23 mouse cellular contexts compared by ENCODE assay signal in genomic region chr3:81889137-81889536, GRCm38 (mm10). TPM values are rescaled to one million over a fixed set of nuclear protein-coding genes. Genes with fewer than 3 reads are reported as not detected.
DNase-seq lines count a peak whose midpoint lies in the region; ATAC-seq lines count a peak whose summit lies in the region.
"Had no signal": no experiment of that assay in that cellular context is flagged by ENCODE, and none has a peak within 500 bp of the region (broad histone marks: within the 10 kb centered on the region; RNA-seq: fewer than 3 reads in every experiment).

No protein-coding gene starts in this region.

- 48% methylated on average over 6 of the region's 6 CpGs for WGBS in forebrain, embryonic 16.5 days
- 76% methylated on average over 6 of the region's 6 CpGs for WGBS in forebrain, embryonic 10.5 days
- 72% methylated on average over 6 of the region's 6 CpGs for WGBS in midbrain, embryonic 14.5 days
- WGBS in midbrain, embryonic 13.5 days: 79% methylated on average over 6 of the region's 6 CpGs

- H3K9ac ChIP-seq in forebrain, embryonic 16.5 days (replicated peaks; ENCODE audit: low read depth, low read length): no peak overlapping the region
- H3K9ac ChIP-seq in midbrain, embryonic 14.5 days (replicated peaks; ENCODE audit: low read length): no peak overlapping the region
- H3K9ac ChIP-seq in midbrain, embryonic 13.5 days (replicated peaks): no peak overlapping the region
- H3K9ac ChIP-seq: embryonic facial prominence, embryonic 12.5 days; hindbrain, embryonic 12.5 days; hindbrain, embryonic 15.5 days had no signal

- H3K4me2 ChIP-seq in forebrain, embryonic 16.5 days (ENCODE audit: low read length): no peak overlapping the region
- H3K4me2 ChIP-seq in midbrain, embryonic 14.5 days (ENCODE audit: low read length): no peak overlapping the region
- no peak overlapping the region for H3K4me2 ChIP-seq in midbrain, embryonic 13.5 days (replicated peaks)
- H3K4me2 ChIP-seq: embryonic facial prominence, embryonic 12.5 days; heart, embryonic 11.5 days; hindbrain, embryonic 12.5 days; hindbrain, embryonic 15.5 days had no signal

- H3K27me3 ChIP-seq in forebrain, embryonic 16.5 days (replicated peaks; ENCODE audit: control insufficient read depth, insufficient read depth, low read length): no peaks in the 10 kb centered on the region
- H3K27me3 ChIP-seq in forebrain, embryonic 10.5 days (ENCODE audit: poor library complexity, severe bottlenecking): no peaks in the 10 kb centered on the region
- H3K27me3 ChIP-seq in midbrain, embryonic 14.5 days (ENCODE audit: control insufficient read depth, insufficient read depth, low read length): no peaks in the 10 kb centered on the region
- H3K27me3 ChIP-seq in midbrain, embryonic 13.5 days: no peaks in the 10 kb centered on the region
- H3K27me3 ChIP-seq: CH12.LX; embryonic facial prominence, embryonic 12.5 days; hindbrain, embryonic 12.5 days; hindbrain, embryonic 15.5 days had no signal

- H3K4me3 ChIP-seq in forebrain, embryonic 16.5 days (replicated peaks; ENCODE audit: low read length): no peak overlapping the region
- no peak overlapping the region for H3K4me3 ChIP-seq in forebrain, embryonic 10.5 days
- no peak overlapping the region for H3K4me3 ChIP-seq in midbrain, embryonic 14.5 days (replicated peaks; ENCODE audit: low read depth, low read length)
- H3K4me3 ChIP-seq in midbrain, embryonic 13.5 days (replicated peaks): no peak overlapping the region
- H3K4me3 ChIP-seq: embryonic facial prominence, embryonic 12.5 days; erythroblast, embryonic 14.5 days; gastrocnemius, adult 2 months; hindbrain, embryonic 12.5 days; hindbrain, embryonic 15.5 days had no signal

- no peaks in the 10 kb centered on the region for H3K4me1 ChIP-seq in forebrain, embryonic 16.5 days (replicated peaks; ENCODE audit: control insufficient read depth, insufficient read depth, low read length)
- H3K4me1 ChIP-seq in forebrain, embryonic 10.5 days: no peaks in the 10 kb centered on the region
- no peaks in the 10 kb centered on the region for H3K4me1 ChIP-seq in midbrain, embryonic 14.5 days (ENCODE audit: control insufficient read depth, insufficient read depth, low read length)
- no peaks in the 10 kb centered on the region for H3K4me1 ChIP-seq in midbrain, embryonic 13.5 days (replicated peaks)
- H3K4me1 ChIP-seq: embryonic facial prominence, embryonic 12.5 days; hindbrain, embryonic 12.5 days; hindbrain, embryonic 15.5 days had no signal

- ATAC-seq in forebrain, embryonic 16.5 days: peak; percentile 47; the same call in 1 of the 2 replicates
- no peak for ATAC-seq in midbrain, embryonic 14.5 days (ENCODE audit: low FRiP score, low TSS enrichment)
- ATAC-seq in midbrain, embryonic 13.5 days: no peak
- no peak for ATAC-seq in CD4-positive, CD25-positive, alpha-beta regulatory T cell, adult 4 months
- ATAC-seq: intestine, postnatal 0 days had no signal

- no peak for DNase-seq in forebrain, embryonic 10.5 days (ENCODE audit: extremely low spot score, low spot score)
- peak; percentile 4 for DNase-seq in midbrain, embryonic 14.5 days
- DNase-seq in brain, adult 2 months (ENCODE audit: low read depth, low spot score): peak; percentile 13
- DNase-seq: adrenal gland, adult 2 months; adrenal gland, postnatal 14 days; cerebellum, adult 18-20 months; cerebellum, adult 9-10 months; cerebellum, postnatal 14 days; gastrocnemius, adult 2 months; gastrocnemius, postnatal 14 days; heart, adult 11 months; kidney, adult 2 months had no signal

- no peaks in the 10 kb centered on the region for H3K36me3 ChIP-seq in forebrain, embryonic 16.5 days (ENCODE audit: control insufficient read depth, insufficient read depth)
- H3K36me3 ChIP-seq in forebrain, embryonic 10.5 days (replicated peaks): no peaks in the 10 kb centered on the region
- no peaks in the 10 kb centered on the region for H3K36me3 ChIP-seq in midbrain, embryonic 14.5 days (ENCODE audit: control insufficient read depth, insufficient read depth, low read length)
- H3K36me3 ChIP-seq in midbrain, embryonic 13.5 days: no peaks in the 10 kb centered on the region
- H3K36me3 ChIP-seq: embryonic facial prominence, embryonic 12.5 days; G1E; hindbrain, embryonic 12.5 days; hindbrain, embryonic 15.5 days had no signal

- H3K9me3 ChIP-seq in forebrain, embryonic 16.5 days (ENCODE audit: control insufficient read depth, low read length): no peaks in the 10 kb centered on the region
- H3K9me3 ChIP-seq in forebrain, embryonic 10.5 days: no peaks in the 10 kb centered on the region
- H3K9me3 ChIP-seq in midbrain, embryonic 14.5 days (ENCODE audit: control insufficient read depth, low read length): no peaks in the 10 kb centered on the region
- no peaks in the 10 kb centered on the region for H3K9me3 ChIP-seq in midbrain, embryonic 13.5 days
- H3K9me3 ChIP-seq: embryonic facial prominence, embryonic 12.5 days; G1E; hindbrain, embryonic 12.5 days; hindbrain, embryonic 15.5 days had no signal

- no peak overlapping the region for H3K27ac ChIP-seq in forebrain, embryonic 16.5 days (ENCODE audit: low read length)
- H3K27ac ChIP-seq in forebrain, embryonic 10.5 days: no peak overlapping the region
- no peak overlapping the region for H3K27ac ChIP-seq in midbrain, embryonic 14.5 days (replicated peaks; ENCODE audit: low read depth, low read length)
- H3K27ac ChIP-seq in midbrain, embryonic 13.5 days: no peak overlapping the region
- H3K27ac ChIP-seq: embryonic facial prominence, embryonic 12.5 days; gastrocnemius, adult 2 months; hindbrain, embryonic 12.5 days; hindbrain, embryonic 15.5 days had no signal

RNA-seq across cellular contexts. Expression of gene Ctso, which starts 43.3 kb away (rescaled TPM):
- 6.8 and 7.7 TPM in 2 replicates for polyA plus RNA-seq in forebrain, embryonic 16.5 days (2015; fragmentation: Nextera tagmentation; extraction: Ambion mirVana)
- 3.0 and 3.3 TPM in 2 replicates for polyA plus RNA-seq in forebrain, embryonic 10.5 days (2016; fragmentation: Nextera tagmentation; extraction: Ambion mirVana)
- 5.1 and 7.1 TPM in 2 replicates for polyA plus RNA-seq in midbrain, embryonic 14.5 days (2014; fragmentation: Nextera tagmentation; extraction: Ambion mirVana)
- polyA plus RNA-seq in midbrain, embryonic 13.5 days (2015; fragmentation: Nextera tagmentation; extraction: Ambion mirVana): 5.7 and 6.5 TPM in 2 replicates
- polyA plus RNA-seq in CD4-positive, CD25-positive, alpha-beta regulatory T cell, adult 4 months (2017; shearing (Covaris generic)): 10 to 100 TPM; 53.2 to 62.3 TPM
